Mouse (Mus musculus) spleen, adult 2 months (tissue): ENCODE results near the gene Adcy7. TPM values are rescaled to one million over a fixed set of nuclear protein-coding genes. Genes with fewer than 3 reads are reported as not detected.
A peak's percentile ranks its signal among the peaks of the same experiment; 100 is the strongest.

Source experiments
- DNase-seq, 2 experiments: peaks; one replicate each; pipeline versions ENCODE4 v3.0.0 to v3.0.0-alpha.2; 2012 to 2021; ENCODE audit warnings: low spot score in 2 of 2, low read depth in 1 of 2
- H3K27ac ChIP-seq: fragments of 200-500 bp; 2 replicates; pipeline ENCODE4 v1.5.1; 2012; ENCODE audit warnings: low read length, inconsistent platforms; ENCODE audit not compliant: insufficient read depth
- H3K27me3 ChIP-seq: fragments of 200-500 bp; 2 replicates; pipeline ENCODE4 v1.6.1; 2012; ENCODE audit warnings: mild to moderate bottlenecking, moderate library complexity, low read length, inconsistent platforms; ENCODE audit not compliant: control insufficient read depth, insufficient read depth
- H3K36me3 ChIP-seq: fragments of 200-500 bp; 2 replicates; pipeline ENCODE4 v1.6.1; 2012; ENCODE audit warnings: mild to moderate bottlenecking, low read length, inconsistent platforms; ENCODE audit not compliant: control insufficient read depth, insufficient read depth
- H3K4me1 ChIP-seq: fragments of 200-500 bp; 2 replicates; pipeline ENCODE4 v1.6.1; 2011; ENCODE audit warnings: inconsistent platforms; ENCODE audit not compliant: control insufficient read depth, insufficient read depth, insufficient read length
- H3K4me3 ChIP-seq: fragments of 200-500 bp; 2 replicates; pipeline ENCODE4 v1.5.1; 2011; ENCODE audit warnings: mild to moderate bottlenecking, inconsistent platforms; ENCODE audit not compliant: insufficient read depth, insufficient read length; ENCODE audit errors: extremely low read depth
- CTCF ChIP-seq: fragments of 200-500 bp; IDR thresholded peaks from 2 replicates; pipeline ENCODE4 v1.5.1; 2011; ENCODE audit warnings: mild to moderate bottlenecking, inconsistent platforms; ENCODE audit not compliant: insufficient read depth, insufficient read length, insufficient replicate concordance; ENCODE audit errors: extremely low read depth
- POLR2A ChIP-seq: fragments of 200-500 bp; IDR thresholded peaks from 2 replicates; pipeline ENCODE4 v1.6.1; 2011; ENCODE audit warnings: low read depth, low read length, inconsistent platforms
- WGBS: fragments of 180-500 bp; shearing (Covaris S2); methylation state at CpG from one replicate; pipeline ENCODE4 v1.1.7; 2018; 5-methylcytosine and 5-hydroxymethylcytosine counted together
- polyA plus RNA-seq: library from polyadenylated mRNA; depleted of rRNA; stranded (reverse); fragments of >200 nt; gene quantifications from 2 replicates; pipeline ENCODE4 v1.2.3, GENCODE M21; 2012; rRNA removed

Adcy7 gene
- polyA plus RNA-seq, result 76.9 and 98.6 TPM in 2 replicates

DNA sequence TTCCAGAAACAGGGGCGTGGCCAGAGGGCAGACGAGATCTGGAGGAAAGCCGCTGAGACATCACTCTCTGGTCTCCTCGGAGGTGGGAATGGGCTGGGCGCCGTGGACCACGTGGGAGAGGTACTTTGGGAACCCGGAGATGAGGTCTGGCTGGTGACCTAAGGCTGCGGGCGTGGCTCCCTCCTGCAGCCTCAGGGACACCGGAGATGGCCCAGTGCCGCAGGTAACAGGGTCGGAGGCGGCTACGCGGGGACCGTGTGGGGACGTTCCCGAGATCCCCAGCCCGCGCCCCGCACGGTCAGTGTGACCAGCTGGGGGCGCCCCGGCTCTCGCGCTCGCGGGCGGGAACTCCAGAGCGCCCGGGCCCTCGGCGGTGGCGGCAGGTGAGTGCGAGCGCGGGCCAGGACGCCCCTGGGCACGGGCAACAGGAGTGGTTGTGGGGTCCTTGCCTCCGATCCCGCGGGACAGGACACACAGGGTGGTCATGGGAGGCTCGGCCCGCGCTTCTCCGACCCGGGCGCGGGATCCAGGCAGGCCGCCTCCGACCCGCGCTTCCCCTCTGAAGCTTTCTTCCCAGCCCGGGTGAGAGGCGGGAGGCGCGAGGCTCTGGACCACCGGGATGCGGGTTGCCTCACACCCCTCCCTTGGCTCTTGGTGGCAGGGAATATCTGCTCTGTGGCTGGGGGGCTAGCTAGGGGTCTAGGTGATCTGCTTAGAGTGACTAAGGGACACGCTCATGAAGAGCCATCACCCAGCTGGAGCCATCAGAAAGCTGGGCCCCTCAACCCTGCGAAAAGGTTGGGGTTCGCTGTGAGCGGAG is at the start of gene Adcy7:
TSS of gene Adcy7 (plus strand) at position 173 of the 820 bp plus-strand sequence.
- WGBS, result 6% methylated on average over 63 of the region's 64 CpGs
- peak in 1 of 2 experiments; percentile 70 for DNase-seq
- no peak within 1 kb of the TSS for H3K27ac ChIP-seq
- H3K36me3 ChIP-seq, result no peaks in the 10 kb centered on the region
- peak within 1 kb of the TSS; percentile 59 for H3K4me3 ChIP-seq
- peaks cover 3% of the 10 kb centered on the region; the same call in 1 of the 2 replicates for H3K27me3 ChIP-seq
- H3K4me1 ChIP-seq, result peaks cover 8% of the 10 kb centered on the region
- TF ChIP-seq CTCF (peak; percentile 64; the same call in 1 of the 2 replicates), POLR2A (no peak)

DNA sequence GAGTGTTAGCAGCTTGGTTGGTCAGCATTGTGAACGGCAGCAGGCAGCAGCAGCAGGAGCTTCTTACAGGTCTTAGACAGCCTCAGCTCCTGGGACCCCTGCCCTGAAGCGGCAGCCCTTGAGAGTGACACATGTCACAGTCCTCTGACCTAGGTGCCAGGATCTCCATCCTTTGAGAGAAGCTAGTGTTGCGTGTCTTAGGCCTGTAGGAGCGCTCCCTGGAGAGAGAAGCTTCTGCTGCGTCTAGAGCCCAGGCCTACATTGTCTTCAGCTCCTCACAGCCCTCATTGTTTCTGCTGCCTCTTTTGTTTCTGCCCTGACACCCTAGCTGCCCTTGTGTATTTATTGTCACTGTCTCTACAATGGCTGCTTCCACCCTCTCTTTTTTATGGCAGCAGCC is 46.8 kb upstream of the Adcy7 start:
- Histone ChIP-seq H3K27ac (no peak overlapping the region), H3K36me3 (0 out of 2 replicates have a peak, but pooled peaks cover 1% of the 10 kb centered on the region), H3K27me3 (no peaks in the 10 kb centered on the region), H3K4me1 (peaks cover 10% of the 10 kb centered on the region), H3K4me3 (no peak overlapping the region)
- no peak for DNase-seq
- 88% methylated on average over 5 of the region's 5 CpGs for WGBS
- TF ChIP-seq POLR2A (no peak), CTCF (no peak)

DNA sequence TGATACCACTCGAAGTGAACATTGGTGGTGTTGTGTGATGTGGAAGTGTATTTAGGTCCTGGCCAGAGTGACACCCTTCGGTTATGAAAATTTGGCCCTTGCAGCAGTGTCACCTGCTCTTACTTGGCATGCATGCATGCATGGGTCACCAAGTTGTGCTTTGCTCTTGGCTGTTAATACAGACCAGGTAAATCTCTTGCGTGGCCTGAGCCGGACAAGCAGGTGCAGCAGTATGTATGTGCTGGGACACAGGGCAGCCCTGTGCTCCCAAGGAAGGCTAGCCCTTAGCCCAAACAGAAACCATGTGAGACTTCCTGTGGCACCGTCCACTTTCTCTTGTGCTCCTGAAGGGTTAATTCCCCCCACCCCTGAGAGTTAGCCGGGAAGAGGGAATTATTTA is 44.4 kb upstream of the Adcy7 start:
- TF ChIP-seq CTCF (no peak), POLR2A (no peak)
- Histone ChIP-seq H3K36me3 (0 out of 2 replicates have a peak, but pooled peaks cover 1% of the 10 kb centered on the region), H3K27me3 (no peaks in the 10 kb centered on the region), H3K4me1 (peaks cover 10% of the 10 kb centered on the region), H3K27ac (no peak overlapping the region), H3K4me3 (no peak overlapping the region)
- DNase-seq, result no peak
- WGBS, result 81% methylated on average over 6 of the region's 6 CpGs

DNA sequence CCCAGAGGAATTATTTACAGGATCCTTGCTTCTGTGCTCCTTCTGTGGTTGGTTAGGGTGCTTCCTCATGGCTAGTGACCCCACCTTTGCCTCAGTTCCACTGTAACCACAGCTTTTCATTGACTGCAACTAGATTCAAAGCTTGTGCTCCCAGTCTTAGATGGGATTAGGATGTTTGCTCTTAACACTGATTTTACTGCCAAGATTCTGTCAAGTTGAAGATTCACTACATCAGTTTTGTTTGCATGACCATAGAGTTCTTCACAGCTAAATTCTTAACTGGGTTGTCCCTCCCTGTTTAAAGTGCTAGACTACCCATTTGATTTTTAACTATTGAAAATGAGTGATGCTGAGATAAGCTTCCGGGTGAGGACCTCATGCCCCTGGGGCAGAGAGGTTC is 43.9 kb upstream of the Adcy7 start:
- Histone ChIP-seq H3K4me1 (peaks cover 10% of the 10 kb centered on the region), H3K4me3 (no peak overlapping the region), H3K27ac (no peak overlapping the region), H3K36me3 (0 out of 2 replicates have a peak, but pooled peaks cover 1% of the 10 kb centered on the region), H3K27me3 (no peaks in the 10 kb centered on the region)
- no peak for TF ChIP-seq CTCF
- TF ChIP-seq POLR2A, result no peak
- DNase-seq, result no peak
- 79% methylated on average over 1 of the region's 1 CpGs for WGBS

DNA sequence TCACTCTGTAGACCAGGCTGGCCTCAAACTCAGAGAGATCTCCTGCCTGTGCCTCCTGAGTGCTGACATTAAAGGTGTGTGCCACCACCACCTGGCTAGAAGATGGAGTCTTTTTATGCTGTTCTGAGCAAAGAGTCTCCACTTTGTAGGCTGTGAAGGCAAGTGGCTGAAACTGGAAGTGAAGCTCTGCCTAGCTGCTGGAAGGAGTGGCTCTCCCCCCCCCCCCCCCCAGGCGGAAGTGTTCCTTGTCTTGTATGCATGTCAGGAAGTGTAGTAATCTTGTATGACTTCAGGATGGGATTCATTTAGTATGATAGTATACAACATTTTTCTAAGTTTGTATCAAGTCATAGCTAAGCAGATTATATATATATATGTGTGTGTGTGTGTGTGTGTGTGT is 43.4 kb upstream of the Adcy7 start:
- H3K27ac ChIP-seq, result no peak overlapping the region
- H3K27me3 ChIP-seq, result no peaks in the 10 kb centered on the region
- no peak for DNase-seq
- TF ChIP-seq POLR2A, result no peak
- TF ChIP-seq CTCF, result no peak
- H3K4me1 ChIP-seq, result peaks cover 10% of the 10 kb centered on the region
- H3K4me3 ChIP-seq, result no peak overlapping the region
- 0 out of 2 replicates have a peak, but pooled peaks cover 1% of the 10 kb centered on the region for H3K36me3 ChIP-seq
- WGBS, result 25% methylated on average over 1 of the region's 1 CpGs

DNA sequence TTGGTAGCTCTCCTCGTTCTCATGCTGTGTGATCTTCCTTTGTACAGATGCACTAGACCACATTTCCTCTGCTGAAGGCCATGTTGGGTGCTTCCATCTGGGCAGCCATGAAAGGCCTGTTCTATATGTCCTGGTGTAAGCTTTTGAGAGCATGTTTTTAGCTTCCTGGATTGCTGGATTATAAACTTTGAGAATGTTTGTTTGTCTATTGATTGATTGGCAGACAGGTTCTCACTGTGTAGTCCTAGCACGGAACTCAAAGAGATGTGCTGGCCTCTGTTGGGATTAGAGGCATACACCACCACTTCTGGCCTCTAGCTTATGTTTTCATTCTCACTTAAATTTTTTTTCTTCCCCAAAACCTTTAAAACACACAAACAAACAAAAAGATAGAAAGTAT is 35.5 kb upstream of the Adcy7 start:
- Histone ChIP-seq H3K4me1 (no peaks in the 10 kb centered on the region), H3K4me3 (no peak overlapping the region), H3K36me3 (no peaks in the 10 kb centered on the region), H3K27ac (no peak overlapping the region), H3K27me3 (no peaks in the 10 kb centered on the region)
- no peak for DNase-seq
- TF ChIP-seq POLR2A (no peak), CTCF (no peak)
- 62% methylated on average over 2 of the region's 2 CpGs for WGBS

DNA sequence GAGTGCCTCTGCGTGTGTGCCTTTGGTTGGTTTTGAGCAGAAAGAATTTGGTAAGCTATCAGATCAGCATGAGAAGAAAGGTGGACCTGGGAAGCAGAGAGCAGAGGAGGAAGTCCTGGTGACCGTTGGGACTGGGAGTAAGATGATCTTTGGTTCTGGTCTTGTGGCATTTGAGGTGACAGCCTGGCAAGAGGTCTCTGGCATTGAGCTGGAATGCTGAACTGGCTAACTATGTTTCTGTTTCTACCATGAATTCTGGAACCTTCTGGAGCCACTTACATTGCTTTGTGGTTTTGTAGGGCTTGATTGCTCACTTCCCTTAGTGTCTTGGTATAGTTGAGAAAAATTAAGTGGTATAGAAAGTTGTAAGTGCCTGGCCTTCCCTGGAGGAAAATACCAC is 34.6 kb upstream of the Adcy7 start:
- Histone ChIP-seq H3K27me3 (no peaks in the 10 kb centered on the region), H3K36me3 (no peaks in the 10 kb centered on the region), H3K27ac (no peak overlapping the region), H3K4me3 (no peak overlapping the region), H3K4me1 (no peaks in the 10 kb centered on the region)
- TF ChIP-seq POLR2A (no peak), CTCF (no peak)
- DNase-seq, result no peak
- WGBS, result 56% methylated on average over 2 of the region's 2 CpGs
